Mouse (Mus musculus): ENCODE data around the gene Exog. TPM values are rescaled to one million over a fixed set of nuclear protein-coding genes. Genes with fewer than 3 reads are reported as not detected.

Gene Exog
- total and polyA plus RNA-seq, 3 experiments: 2.8 to 15.0 (median 5.9) TPM

DNA sequence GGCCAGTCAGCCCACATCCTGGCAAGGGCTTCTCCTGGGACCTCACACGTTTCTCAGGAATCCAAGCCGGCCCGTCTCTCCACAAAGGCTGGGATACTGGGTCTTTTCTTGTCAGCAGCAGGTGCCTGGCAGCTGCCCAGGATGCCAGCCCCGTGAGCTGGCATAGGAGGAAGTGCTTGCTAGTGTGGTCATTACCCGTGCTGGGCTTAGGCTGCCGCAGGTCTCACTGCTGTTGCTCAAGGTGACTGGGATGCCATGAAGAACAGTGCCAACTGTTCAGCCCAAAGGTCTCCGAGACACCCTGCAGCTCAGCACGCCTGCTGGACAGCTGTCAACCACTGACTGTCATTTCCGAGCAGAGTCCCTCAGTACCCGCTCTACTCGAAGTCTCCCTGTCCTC, 33.6 kb downstream of the Exog start:
- TF ChIP-seq POLR2AphosphoS5 (IDR thresholded peaks at IDR 0.05; ENCODE audit: insufficient replicate concordance, low read depth, low read length) (no peak), GATA1 (IDR thresholded peaks at IDR 0.05; ENCODE audit: borderline replicate concordance, low read length) (no peak), CTCF (IDR thresholded peaks at IDR 0.05; ENCODE audit: low read depth, low read length) (no peak), TAL1 (conservative IDR thresholded peaks at IDR 0.05; ENCODE audit: low read depth, low read length) (no peak), GATA2 (IDR thresholded peaks at IDR 0.05; ENCODE audit: borderline replicate concordance, low read depth, low read length) (no peak)
- no peak for DNase-seq (ENCODE audit: low spot score)
- Histone ChIP-seq H3K27me3 (ENCODE audit: insufficient read depth, low read length) (no peaks in the 10 kb centered on the region), H3K36me3 (replicated peaks) (no peaks in the 10 kb centered on the region), H3K4me1 (ENCODE audit: insufficient read depth, low read depth, low read length) (no peaks in the 10 kb centered on the region), H3K4me3 (ENCODE audit: low read depth, low read length) (no peak overlapping the region), H3K9me3 (replicated peaks) (peaks cover 20% of the 10 kb centered on the region)
- ATAC-seq (ENCODE audit: extremely low read depth, insufficient number of reproducible peaks, low FRiP score, poor library complexity, severe bottlenecking): no peak

DNA sequence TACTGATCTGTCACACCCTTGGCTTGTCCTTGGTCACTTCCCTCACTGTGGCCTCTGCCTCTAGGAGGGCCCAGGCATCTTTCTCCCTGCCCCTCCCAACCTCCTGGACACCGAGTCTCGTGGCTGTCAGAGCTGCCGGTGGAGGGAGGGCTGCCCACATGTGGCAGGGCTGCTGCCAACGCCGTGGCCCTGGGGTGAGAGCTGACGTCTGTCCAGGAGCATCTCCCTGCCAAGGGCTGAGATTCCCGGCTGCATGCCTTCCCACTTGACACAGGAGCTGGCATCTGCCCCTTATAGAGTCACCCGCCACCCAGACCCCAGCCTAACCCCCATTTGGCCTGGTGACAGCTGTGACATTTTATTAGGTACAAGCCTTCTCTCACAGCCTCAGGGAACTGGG, 34.6 kb downstream of the Exog start:
- H3K4me3 ChIP-seq (ENCODE audit: low read depth, low read length): no peak overlapping the region
- no peaks in the 10 kb centered on the region for H3K27me3 ChIP-seq (ENCODE audit: insufficient read depth, low read length)
- ATAC-seq (ENCODE audit: extremely low read depth, insufficient number of reproducible peaks, low FRiP score, poor library complexity, severe bottlenecking) (no peak), DNase-seq (ENCODE audit: low spot score) (no peak)
- no peaks in the 10 kb centered on the region for H3K4me1 ChIP-seq (ENCODE audit: insufficient read depth, low read depth, low read length)
- no peaks in the 10 kb centered on the region for H3K36me3 ChIP-seq (replicated peaks)
- TF ChIP-seq GATA2 (IDR thresholded peaks at IDR 0.05; ENCODE audit: borderline replicate concordance, low read depth, low read length) (no peak), POLR2AphosphoS5 (IDR thresholded peaks at IDR 0.05; ENCODE audit: insufficient replicate concordance, low read depth, low read length) (no peak), GATA1 (IDR thresholded peaks at IDR 0.05; ENCODE audit: borderline replicate concordance, low read length) (no peak), CTCF (IDR thresholded peaks at IDR 0.05; ENCODE audit: low read depth, low read length) (no peak), TAL1 (conservative IDR thresholded peaks at IDR 0.05; ENCODE audit: low read depth, low read length) (no peak)
- H3K9me3 ChIP-seq (replicated peaks): peaks cover 29% of the 10 kb centered on the region

DNA sequence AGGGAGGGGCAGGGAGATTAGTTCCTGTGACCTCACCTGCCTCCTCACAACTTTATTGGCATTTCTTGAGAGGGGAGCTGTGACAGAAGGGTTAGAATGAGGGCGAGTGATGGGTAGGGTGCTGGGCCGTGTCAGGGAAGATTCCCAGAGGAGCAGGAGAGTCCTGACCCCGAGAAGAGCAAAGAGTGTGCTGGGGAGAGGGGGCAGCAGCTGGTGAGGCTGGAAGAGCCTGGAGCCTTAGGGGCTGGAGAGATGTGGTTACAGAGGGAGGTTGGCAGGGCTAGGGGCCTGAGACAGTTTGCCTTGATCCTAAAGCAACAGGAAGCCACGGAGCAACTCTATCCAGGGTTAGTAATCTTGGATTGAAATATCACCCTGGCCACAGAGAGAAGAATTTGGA, 36.9 kb downstream of the Exog start:
- ATAC-seq (ENCODE audit: extremely low read depth, insufficient number of reproducible peaks, low FRiP score, poor library complexity, severe bottlenecking) (no peak), DNase-seq (ENCODE audit: low spot score) (no peak)
- peaks cover 46% of the 10 kb centered on the region for H3K9me3 ChIP-seq (replicated peaks)
- no peaks in the 10 kb centered on the region for H3K36me3 ChIP-seq (replicated peaks)
- no peaks in the 10 kb centered on the region for H3K4me1 ChIP-seq (ENCODE audit: insufficient read depth, low read depth, low read length)
- no peak for TF ChIP-seq GATA2 (IDR thresholded peaks at IDR 0.05; ENCODE audit: borderline replicate concordance, low read depth, low read length)
- no peak for TF ChIP-seq CTCF (IDR thresholded peaks at IDR 0.05; ENCODE audit: low read depth, low read length)
- no peak for TF ChIP-seq TAL1 (conservative IDR thresholded peaks at IDR 0.05; ENCODE audit: low read depth, low read length)
- no peak for TF ChIP-seq GATA1 (IDR thresholded peaks at IDR 0.05; ENCODE audit: borderline replicate concordance, low read length)
- TF ChIP-seq POLR2AphosphoS5 (IDR thresholded peaks at IDR 0.05; ENCODE audit: insufficient replicate concordance, low read depth, low read length): no peak
- H3K4me3 ChIP-seq (ENCODE audit: low read depth, low read length): no peak overlapping the region
- no peaks in the 10 kb centered on the region; the same call in 1 of the 2 replicates for H3K27me3 ChIP-seq (ENCODE audit: insufficient read depth, low read length)

DNA sequence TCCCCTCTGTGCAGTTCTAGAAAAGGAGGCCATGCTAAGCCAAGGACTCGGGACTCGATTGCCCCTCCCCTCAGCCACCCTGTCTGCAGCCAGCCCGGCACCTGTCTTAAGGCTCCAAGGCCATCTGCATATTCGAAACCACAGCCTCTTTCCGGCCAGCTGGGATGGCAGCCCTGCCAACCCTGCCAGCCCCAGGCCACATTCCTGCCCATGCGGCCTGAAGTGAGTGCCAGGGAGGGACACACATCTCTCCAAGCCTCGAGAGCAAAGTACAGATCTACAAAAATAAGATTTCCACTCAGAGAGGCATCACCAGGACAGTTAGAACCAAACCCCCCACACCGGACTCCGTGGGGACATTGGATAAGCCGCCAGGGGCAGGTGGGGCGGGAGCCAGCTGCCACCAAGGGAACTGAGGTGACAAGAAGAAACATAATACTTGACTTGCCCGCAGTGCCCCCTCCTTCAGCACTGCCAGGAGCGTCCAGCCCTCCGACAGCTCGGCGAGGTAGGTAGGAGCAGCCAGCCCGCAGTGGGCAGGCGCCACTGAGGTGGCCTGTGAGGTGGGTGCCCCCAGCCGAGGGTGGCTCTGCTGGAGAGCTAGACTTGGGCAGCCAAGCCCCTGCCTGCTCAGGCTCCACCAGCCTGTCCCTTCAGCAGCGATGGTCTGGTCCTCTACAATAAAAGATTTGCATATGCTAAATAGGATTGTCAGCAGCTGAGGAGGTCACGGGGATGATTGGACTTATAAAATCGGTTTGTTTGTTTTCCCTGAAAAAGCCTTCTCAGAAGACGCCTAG, 39.0 kb downstream of the Exog start:
- Histone ChIP-seq H3K9me3 (replicated peaks) (peaks cover 59% of the 10 kb centered on the region), H3K27me3 (ENCODE audit: insufficient read depth, low read length) (no peaks in the 10 kb centered on the region; the same call in 1 of the 2 replicates), H3K4me3 (ENCODE audit: low read depth, low read length) (no peak overlapping the region; the same call in 1 of the 2 replicates), H3K4me1 (ENCODE audit: insufficient read depth, low read depth, low read length) (no peaks in the 10 kb centered on the region), H3K36me3 (replicated peaks) (no peaks in the 10 kb centered on the region)
- no peak for TF ChIP-seq POLR2AphosphoS5 (IDR thresholded peaks at IDR 0.05; ENCODE audit: insufficient replicate concordance, low read depth, low read length)
- TF ChIP-seq GATA1 (IDR thresholded peaks at IDR 0.05; ENCODE audit: borderline replicate concordance, low read length): no peak
- no peak for TF ChIP-seq GATA2 (IDR thresholded peaks at IDR 0.05; ENCODE audit: borderline replicate concordance, low read depth, low read length)
- TF ChIP-seq CTCF (IDR thresholded peaks at IDR 0.05; ENCODE audit: low read depth, low read length): no peak
- TF ChIP-seq TAL1 (conservative IDR thresholded peaks at IDR 0.05; ENCODE audit: low read depth, low read length): no peak
- DNase-seq (ENCODE audit: low spot score) (no peak), ATAC-seq (ENCODE audit: extremely low read depth, insufficient number of reproducible peaks, low FRiP score, poor library complexity, severe bottlenecking) (no peak)

DNA sequence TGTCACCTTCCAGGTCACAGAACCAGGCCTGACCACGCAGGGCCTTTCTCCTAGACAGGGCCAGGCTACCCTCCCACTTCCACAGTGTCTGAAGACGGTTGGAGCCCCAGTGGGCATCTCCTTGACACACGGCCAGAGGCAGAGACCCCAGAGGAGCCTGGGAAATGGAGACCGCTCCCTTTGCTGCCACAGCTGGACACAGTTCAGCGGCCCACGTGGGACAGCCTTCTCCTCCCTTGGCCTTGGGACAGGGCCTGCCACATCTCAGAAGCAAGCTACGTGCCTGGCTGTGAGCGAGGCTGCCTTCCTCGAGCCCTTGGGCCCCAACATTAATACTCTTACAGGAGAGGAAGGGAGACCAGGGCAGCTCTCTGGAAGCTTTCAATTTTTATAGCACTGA, 39.7 kb downstream of the Exog start:
- TF ChIP-seq POLR2AphosphoS5 (IDR thresholded peaks at IDR 0.05; ENCODE audit: insufficient replicate concordance, low read depth, low read length) (no peak), GATA2 (IDR thresholded peaks at IDR 0.05; ENCODE audit: borderline replicate concordance, low read depth, low read length) (no peak), GATA1 (IDR thresholded peaks at IDR 0.05; ENCODE audit: borderline replicate concordance, low read length) (no peak), CTCF (IDR thresholded peaks at IDR 0.05; ENCODE audit: low read depth, low read length) (no peak), TAL1 (conservative IDR thresholded peaks at IDR 0.05; ENCODE audit: low read depth, low read length) (no peak)
- DNase-seq (ENCODE audit: low spot score) (no peak), ATAC-seq (ENCODE audit: extremely low read depth, insufficient number of reproducible peaks, low FRiP score, poor library complexity, severe bottlenecking) (no peak)
- Histone ChIP-seq H3K27me3 (ENCODE audit: insufficient read depth, low read length) (no peaks in the 10 kb centered on the region; the same call in 1 of the 2 replicates), H3K36me3 (replicated peaks) (no peaks in the 10 kb centered on the region), H3K4me1 (ENCODE audit: insufficient read depth, low read depth, low read length) (no peaks in the 10 kb centered on the region), H3K9me3 (replicated peaks) (peaks cover 62% of the 10 kb centered on the region), H3K4me3 (ENCODE audit: low read depth, low read length) (no peak overlapping the region)

DNA sequence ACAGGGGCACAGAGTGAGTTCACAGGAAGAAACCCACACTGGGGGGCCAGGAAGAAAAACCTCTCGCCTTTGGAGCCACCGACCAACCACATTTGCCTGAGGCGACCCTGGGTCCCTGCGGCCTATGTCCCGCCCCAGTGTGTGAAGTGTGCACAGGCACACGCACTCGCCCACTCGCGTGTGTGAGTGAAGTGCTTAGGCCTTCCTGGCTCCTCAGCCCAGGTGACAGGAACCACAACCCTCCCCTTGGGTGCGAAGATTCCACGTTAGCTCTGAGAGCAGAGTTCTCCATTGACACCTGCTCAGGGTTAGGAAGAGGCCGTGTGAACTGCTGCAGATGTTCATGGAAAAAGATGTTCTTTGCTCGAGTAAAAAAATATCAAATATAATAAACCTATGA, 40.1 kb downstream of the Exog start:
- DNase-seq (ENCODE audit: low spot score) (no peak), ATAC-seq (ENCODE audit: extremely low read depth, insufficient number of reproducible peaks, low FRiP score, poor library complexity, severe bottlenecking) (no peak)
- H3K36me3 ChIP-seq (replicated peaks): no peaks in the 10 kb centered on the region
- peaks cover 65% of the 10 kb centered on the region for H3K9me3 ChIP-seq (replicated peaks)
- TF ChIP-seq POLR2AphosphoS5 (IDR thresholded peaks at IDR 0.05; ENCODE audit: insufficient replicate concordance, low read depth, low read length) (no peak), CTCF (IDR thresholded peaks at IDR 0.05; ENCODE audit: low read depth, low read length) (no peak), GATA1 (IDR thresholded peaks at IDR 0.05; ENCODE audit: borderline replicate concordance, low read length) (no peak), TAL1 (conservative IDR thresholded peaks at IDR 0.05; ENCODE audit: low read depth, low read length) (no peak), GATA2 (IDR thresholded peaks at IDR 0.05; ENCODE audit: borderline replicate concordance, low read depth, low read length) (no peak)
- H3K4me3 ChIP-seq (ENCODE audit: low read depth, low read length): no peak overlapping the region
- H3K27me3 ChIP-seq (ENCODE audit: insufficient read depth, low read length): no peaks in the 10 kb centered on the region; the same call in 1 of the 2 replicates
- no peaks in the 10 kb centered on the region for H3K4me1 ChIP-seq (ENCODE audit: insufficient read depth, low read depth, low read length)

Measured in G1E (cell line).